Mouse (Mus musculus) right cerebral cortex, postnatal 10 days (tissue): ENCODE results near the gene Ftcd.

Experiments used
- DNase-seq, 2 experiments: peaks; one replicate each; pipeline ENCODE4 v3.0.0; 2021; ENCODE audit warnings: low spot score in 2 of 2

Gene Ftcd

DNA sequence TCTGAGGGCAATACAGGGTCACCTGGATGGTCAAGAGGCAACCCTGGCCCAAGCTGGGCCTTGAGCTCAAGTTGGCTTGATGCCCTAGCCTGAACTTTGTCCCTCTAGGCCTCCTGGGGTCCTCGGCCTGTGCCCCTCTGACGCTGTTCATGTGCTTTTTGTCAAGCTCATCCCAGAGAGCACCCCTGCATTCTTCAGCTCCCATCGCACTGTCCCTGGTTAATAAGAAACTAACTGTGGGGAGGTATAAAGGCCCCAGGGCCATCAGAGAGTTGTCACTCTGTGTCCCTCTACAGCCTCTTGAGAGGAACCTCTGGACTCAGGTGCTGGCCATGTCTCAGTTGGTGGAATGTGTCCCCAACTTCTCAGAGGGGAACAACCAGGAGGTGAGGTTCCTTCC, at the start of gene Ftcd:
Gene Ftcd (plus strand): TSS at position 275 of the 400 bp plus-strand sequence.
- no peak for DNase-seq

DNA sequence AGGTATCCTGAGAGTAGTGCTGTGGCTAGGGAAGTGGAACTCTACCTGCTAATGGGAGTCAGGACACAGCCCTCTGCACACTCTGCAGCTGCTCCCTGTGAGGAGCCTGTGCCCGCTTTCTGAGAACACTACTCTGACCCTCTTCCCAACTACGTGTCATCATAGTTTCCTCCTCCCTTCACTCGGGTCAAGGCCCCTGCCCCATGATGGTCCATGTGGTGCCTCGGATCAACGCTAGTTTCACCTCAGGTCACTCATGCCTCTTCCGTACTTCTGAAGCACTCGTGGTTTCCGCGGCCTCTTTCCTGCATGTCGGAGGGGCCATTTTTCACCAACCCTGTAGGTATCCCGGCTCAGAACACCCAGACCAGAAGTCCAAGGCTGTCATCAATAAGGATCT, 44.5 kb upstream of the Ftcd start:
- DNase-seq: no peak

DNA sequence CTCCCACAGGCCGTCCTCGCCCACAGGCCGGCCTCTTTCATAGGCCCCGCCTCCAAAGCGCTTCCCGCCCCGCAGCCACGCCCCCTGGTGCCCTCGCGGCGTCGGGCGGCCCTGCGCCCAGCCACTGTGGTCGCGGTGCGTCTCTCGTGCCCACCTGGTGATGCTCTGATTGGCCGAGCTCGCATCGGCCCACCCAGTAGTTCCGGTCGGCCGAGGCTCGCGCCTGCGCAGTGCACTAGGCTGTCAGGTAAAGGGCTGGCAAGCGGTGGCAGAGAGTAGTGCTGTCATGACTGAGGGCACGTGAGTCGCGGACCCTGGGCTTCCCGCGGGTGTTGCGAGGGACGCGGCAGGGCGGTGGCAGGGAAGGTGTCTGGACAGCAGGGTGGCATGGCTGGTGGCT, 44.1 kb upstream of the Ftcd start, which contains the start of gene Lss:
Gene Lss (plus strand): TSS at position 214 of the 400 bp plus-strand sequence.
- peak; percentile 98 for DNase-seq

DNA sequence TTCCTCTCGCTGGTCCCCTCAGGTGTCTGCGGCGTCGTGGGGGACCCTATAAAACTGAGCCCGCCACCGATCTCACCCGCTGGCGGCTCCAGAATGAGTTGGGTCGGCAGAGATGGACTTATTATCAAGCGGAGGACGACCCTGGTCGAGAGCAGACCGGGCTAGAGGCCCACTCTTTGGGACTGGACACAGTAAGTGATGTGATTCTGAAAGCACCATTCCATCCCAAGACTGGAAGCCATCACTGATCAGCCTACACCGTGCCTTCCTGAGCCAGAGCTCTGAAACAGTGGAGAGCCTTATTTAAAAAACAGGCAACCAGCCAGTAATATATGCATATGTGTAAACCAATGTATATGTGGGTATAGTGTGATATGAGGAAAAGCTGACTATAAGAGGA, 43.6 kb upstream of the Ftcd start:
- DNase-seq: no peak

GRCm38 (mm10) chr10:76535526-76535925, 39.9 kb upstream of the Ftcd start:
- DNase-seq: no peak

- DNase-seq: no peak
Measured at GRCm38 (mm10) chr10:76537619-76538018, 37.8 kb upstream of the Ftcd start.

- no peak for DNase-seq
Measured at GRCm38 (mm10) chr10:76541336-76542085, 33.9 kb upstream of the Ftcd start.

- DNase-seq: no peak
Measured at GRCm38 (mm10) chr10:76542636-76543375, 32.6 kb upstream of the Ftcd start.

DNA sequence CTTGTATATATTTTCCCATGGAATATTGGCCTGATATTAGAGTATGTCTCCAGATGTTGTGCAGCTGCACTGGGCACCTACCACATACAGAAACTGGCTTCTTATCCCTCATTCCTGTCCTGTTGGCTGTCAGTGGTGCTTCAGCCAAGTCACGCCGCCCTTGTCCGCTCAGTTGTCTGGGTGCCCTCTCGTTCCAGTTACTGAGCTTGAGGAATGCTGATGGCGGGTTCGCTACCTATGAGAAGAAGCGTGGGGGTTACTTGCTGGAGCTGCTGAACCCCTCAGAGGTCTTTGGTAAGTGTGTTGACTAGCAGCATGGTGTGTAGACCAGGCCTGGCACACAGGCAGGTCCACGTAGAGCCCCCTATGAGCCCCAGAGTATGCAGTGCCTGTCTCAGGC, 28.9 kb upstream of the Ftcd start:
- no peak for DNase-seq

DNA sequence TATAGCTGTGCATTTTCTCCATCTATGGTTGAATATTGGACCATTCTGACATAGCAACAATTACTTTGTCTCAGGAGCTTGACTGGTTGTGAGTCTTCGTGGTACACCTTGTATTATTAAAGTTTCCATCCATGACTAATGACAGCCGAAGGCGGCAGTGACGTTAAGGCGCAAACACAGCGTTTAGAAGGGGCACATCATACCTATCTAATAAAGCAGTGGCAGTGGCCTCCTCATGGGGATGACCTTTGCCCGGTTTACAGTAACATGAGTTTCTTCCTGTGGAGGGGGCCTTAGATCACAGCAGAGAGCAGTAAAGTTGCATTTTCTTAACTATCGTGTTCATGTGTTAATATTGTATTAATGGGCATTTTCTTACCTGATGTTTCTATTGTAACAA, 27.2 kb upstream of the Ftcd start:
- no peak for DNase-seq

DNA sequence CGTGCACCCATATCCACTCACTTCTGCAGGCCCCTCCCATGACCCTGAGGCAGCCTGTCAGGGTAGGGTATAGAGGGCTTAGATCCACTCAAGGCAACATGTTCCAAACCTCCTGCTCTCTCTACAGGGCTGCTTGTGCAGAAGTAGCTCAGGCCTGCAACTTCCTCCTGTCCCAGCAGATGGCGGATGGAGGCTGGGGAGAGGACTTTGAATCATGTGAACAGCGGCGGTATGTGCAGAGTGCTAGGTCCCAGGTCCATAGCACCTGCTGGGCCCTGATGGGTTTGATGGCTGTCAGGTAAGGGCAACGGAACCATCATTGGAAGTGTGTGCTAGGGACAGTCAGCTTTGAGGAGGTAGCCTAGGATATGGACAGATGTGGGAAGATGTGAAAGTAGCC, 25.0 kb upstream of the Ftcd start:
- no peak for DNase-seq

- DNase-seq: no peak
Measured at GRCm38 (mm10) chr10:76551556-76551955, 23.9 kb upstream of the Ftcd start.

- DNase-seq: no peak
Measured at GRCm38 (mm10) chr10:76554061-76554460, 21.4 kb upstream of the Ftcd start.

- no peak for DNase-seq
Measured at GRCm38 (mm10) chr10:76561972-76562371, 13.5 kb upstream of the Ftcd start, which contains the start of gene Spatc1l. TSS of gene Spatc1l (plus strand) at chr10:76562272.

DNA sequence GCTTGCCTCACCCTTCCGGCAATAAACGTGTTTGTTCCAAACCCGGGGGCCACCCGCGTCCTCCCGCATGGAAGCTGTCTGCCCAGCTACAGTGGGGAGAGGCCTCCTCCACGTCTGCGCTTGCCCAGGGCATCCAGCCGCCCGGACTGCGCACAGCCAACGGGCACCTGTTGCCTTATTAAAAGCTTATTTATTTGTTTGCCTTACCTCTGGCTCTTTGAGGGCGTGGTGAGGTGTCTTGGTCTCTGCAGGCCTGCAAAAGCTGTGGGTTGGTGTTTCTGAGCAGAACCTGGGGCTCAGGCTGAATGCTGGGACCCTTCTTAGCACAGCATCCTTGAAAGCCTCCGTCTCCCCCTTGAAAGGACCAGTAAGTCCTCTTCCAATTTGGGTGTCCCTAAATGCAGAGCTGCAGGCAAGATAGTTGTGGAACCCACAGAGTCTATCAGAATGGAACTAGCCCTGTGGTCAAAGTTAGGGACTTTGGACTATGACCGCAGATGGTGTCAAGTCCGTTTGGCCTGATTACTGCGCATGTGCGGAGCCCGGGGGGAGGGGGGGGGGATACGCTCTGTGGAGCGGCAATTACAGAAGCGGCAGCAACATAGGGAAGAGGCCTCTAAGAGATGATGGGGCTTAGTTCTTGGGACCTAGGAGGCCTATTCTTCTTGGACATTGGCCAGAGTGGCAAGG, 5.3 kb upstream of the Ftcd start:
- DNase-seq: no peak

DNA sequence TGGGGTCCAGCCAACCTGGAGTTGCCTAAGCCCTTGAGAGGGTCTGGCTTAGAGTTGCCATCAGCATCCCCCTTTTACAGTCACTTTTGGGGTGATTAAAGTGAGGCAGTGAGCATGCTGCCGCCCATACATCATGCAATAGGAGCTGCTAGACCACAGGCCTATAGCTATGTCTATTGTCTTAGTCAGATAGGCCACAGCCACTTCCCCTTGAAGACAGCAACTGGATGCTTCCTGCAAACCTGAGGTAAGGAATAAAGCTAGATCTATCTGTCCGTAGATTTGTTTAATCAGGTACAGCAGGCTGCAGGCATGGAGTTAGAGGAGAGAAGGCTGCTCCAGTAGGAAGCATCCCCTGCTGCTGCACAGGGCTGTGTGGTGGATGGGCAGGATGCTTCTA, 4.4 kb upstream of the Ftcd start:
- DNase-seq: no peak

GRCm38 (mm10) chr10:76572151-76572550, 3.3 kb upstream of the Ftcd start:
- DNase-seq: no peak

- DNase-seq: no peak
Measured at GRCm38 (mm10) chr10:76576920-76577319, 1.5 kb downstream of the Ftcd start.

DNA sequence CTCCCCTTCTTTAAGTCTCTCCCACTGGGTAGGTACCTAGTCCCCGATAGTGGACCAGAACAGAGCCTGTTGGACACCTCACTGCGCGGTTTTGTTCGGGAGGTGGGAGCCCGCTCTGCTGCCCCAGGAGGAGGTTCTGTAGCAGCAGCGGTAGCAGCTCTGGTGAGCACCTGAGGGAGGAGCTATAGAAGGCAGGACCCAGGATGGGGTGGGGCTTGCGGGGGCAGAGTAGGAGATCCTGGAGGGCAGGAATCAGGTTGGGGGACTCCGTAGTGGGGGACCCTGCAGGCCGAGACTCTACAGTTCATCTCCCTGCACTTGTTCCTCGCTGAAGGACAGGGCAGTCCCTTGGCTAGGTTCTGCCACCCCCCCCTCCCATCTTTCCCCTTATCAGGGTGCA, 8.7 kb downstream of the Ftcd start:
- no peak for DNase-seq

DNA sequence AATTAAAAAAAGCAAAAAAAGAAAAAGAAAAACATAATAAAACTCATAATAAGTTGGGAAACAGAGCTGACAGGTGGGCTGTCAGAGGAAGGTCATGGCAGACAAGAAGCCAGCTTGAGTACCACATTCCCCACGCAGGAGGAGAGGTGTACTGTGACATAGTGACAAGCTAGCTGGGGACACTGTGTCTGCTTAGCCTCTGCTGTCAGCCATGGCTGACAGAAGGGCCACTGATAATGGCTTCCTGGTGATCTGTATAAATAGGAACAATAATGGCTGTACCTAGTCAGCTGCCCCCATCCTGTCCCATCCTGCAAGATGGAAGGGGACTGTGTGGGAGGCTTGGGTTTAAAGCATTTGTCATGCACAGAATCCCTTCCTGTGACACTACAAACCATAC, 10.7 kb downstream of the Ftcd start:
- no peak for DNase-seq

- no peak for DNase-seq
Measured at GRCm38 (mm10) chr10:76590197-76590596, 14.7 kb downstream of the Ftcd start.

DNA sequence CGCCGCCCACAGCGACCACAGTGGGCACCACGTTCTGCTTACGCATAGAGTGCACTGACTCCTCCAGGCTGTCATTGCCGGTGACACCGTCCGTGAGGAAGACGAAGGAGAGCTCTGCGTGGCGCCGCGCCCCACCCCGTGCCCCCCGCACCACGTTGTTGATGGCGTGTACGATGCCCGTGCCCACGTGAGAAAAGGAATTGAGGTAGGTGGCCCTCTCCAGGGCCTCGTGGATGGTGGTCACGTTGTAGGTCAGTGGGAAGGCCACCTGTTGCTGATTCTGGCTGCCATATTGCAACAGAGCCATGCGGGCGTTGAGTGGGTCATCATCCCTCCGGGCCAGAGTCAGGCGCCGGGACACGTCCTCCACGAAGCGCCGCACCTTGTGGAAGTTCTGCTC, 20.9 kb downstream of the Ftcd start:
- no peak for DNase-seq

GRCm38 (mm10) chr10:76602690-76603089, 27.2 kb downstream of the Ftcd start:
- DNase-seq: no peak
